Comparison of ENCODE assay signal across 21 mouse cellular contexts in the genomic region with DNA sequence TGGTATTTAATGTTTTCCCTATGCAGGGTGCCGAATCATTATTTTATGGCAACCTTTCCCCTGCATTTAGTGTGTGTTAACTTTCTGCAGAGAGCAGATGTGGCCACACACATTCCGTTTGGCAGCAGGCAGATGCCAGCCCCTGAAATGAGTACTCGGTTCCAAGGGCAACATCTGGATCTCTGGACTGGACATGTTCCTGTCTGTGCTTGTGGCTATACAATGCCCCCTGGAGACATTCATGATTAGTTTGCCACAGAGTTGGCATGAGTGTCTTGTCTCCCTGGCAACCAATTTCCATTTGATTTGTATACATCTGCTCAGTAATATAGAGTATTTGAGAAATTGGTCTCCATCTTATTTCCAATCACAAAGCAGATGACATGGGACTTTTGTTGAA.
"Had no signal": no experiment of that assay in that cellular context is flagged by ENCODE, and none has a peak within 500 bp of the region (broad histone marks: within the 10 kb centered on the region; RNA-seq: fewer than 3 reads in every experiment).

No protein-coding gene starts in this region.

- H3K4me1 ChIP-seq: kidney, embryonic 15.5 days; limb, embryonic 12.5 days; liver, embryonic 12.5 days; liver, embryonic 15.5 days; midbrain, embryonic 12.5 days; neural tube, embryonic 12.5 days; stomach, embryonic 15.5 days had no signal

- H3K9ac ChIP-seq: kidney, embryonic 15.5 days; limb, embryonic 12.5 days; liver, embryonic 12.5 days; liver, embryonic 15.5 days; midbrain, embryonic 12.5 days; neural tube, embryonic 12.5 days; stomach, embryonic 15.5 days had no signal

- ATAC-seq: liver, embryonic 12.5 days had no signal

- H3K27me3 ChIP-seq: kidney, embryonic 15.5 days; limb, embryonic 12.5 days; liver, embryonic 12.5 days; liver, embryonic 15.5 days; midbrain, embryonic 12.5 days; neural tube, embryonic 12.5 days; stomach, embryonic 15.5 days had no signal

- H3K27ac ChIP-seq: kidney, embryonic 15.5 days; left cerebral cortex, adult 2 months; limb, embryonic 12.5 days; liver, embryonic 12.5 days; liver, embryonic 15.5 days; midbrain, embryonic 12.5 days; neural tube, embryonic 12.5 days; stomach, embryonic 15.5 days had no signal

- H3K36me3 ChIP-seq: kidney, embryonic 15.5 days; limb, embryonic 12.5 days; liver, embryonic 12.5 days; liver, embryonic 15.5 days; midbrain, embryonic 12.5 days; neural tube, embryonic 12.5 days; stomach, embryonic 15.5 days had no signal

- H3K4me2 ChIP-seq: kidney, embryonic 15.5 days; limb, embryonic 12.5 days; liver, embryonic 12.5 days; liver, embryonic 15.5 days; midbrain, embryonic 12.5 days; neural tube, embryonic 12.5 days; stomach, embryonic 15.5 days had no signal

- DNase-seq: kidney, adult 11 months; kidney, adult 8-10 months; kidney, postnatal 10 days; kidney, postnatal 36 days; layer of hippocampus, postnatal 36 days; liver; lung, adult 2 months; lung, postnatal 14 days; lung, postnatal 4 days; retina, postnatal 1 day; right cerebral cortex, postnatal 25 days; spleen, adult 18-20 months; thymus, postnatal 25 days had no signal

- H3K9me3 ChIP-seq: kidney, embryonic 15.5 days; limb, embryonic 12.5 days; liver, embryonic 12.5 days; liver, embryonic 15.5 days; midbrain, embryonic 12.5 days; neural tube, embryonic 12.5 days; stomach, embryonic 15.5 days had no signal

- H3K4me3 ChIP-seq: kidney, embryonic 15.5 days; left cerebral cortex, adult 2 months; limb, embryonic 12.5 days; liver, embryonic 12.5 days; liver, embryonic 15.5 days; midbrain, embryonic 12.5 days; neural tube, embryonic 12.5 days; stomach, embryonic 15.5 days had no signal
